Mouse (Mus musculus): ENCODE measurements around the gene Atpaf2.
A peak's percentile ranks its signal among the peaks of the same experiment; 100 is the strongest.

Atpaf2 gene

DNA sequence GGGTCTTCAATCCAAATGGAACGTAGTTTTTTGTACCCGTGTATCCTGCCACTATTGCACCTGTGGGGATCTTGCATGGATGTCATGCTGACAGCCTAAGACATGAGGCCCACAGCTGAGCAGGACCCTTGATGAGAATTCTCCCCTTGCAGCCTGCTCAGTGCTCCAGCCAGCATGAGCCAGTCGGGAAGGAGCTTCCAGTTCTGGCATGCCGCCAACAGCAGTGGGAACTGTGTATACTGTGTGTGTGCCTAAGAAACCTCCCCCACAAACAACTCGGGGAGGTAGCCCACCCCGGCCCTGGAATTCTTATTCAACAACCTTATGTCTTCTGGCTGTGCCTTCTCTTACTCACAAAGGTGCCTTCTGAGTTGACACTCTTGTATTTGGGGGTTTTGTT lies 21.7 kb downstream of the Atpaf2 start:
- DNase-seq, result no peak

DNA sequence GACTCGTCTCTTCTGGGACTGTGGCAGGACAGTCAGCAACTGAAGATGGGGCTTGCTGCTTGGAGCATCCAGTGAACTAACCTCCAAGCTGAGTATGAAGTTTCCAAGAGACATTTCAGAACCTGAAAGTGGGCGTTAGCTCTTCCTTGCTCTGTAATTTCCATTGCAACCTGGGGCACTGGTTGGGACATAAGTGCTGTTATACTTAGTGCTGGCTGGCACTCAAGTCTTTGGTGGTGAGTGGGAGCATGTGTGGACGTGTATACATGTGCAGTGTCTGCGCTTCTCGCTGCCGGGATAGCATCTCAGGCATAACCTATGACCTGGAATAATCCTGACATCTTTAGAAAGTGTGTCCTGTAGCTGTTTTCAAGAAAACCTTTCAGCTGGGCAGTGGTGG lies 26.9 kb downstream of the Atpaf2 start:
- no peak for DNase-seq

DNA sequence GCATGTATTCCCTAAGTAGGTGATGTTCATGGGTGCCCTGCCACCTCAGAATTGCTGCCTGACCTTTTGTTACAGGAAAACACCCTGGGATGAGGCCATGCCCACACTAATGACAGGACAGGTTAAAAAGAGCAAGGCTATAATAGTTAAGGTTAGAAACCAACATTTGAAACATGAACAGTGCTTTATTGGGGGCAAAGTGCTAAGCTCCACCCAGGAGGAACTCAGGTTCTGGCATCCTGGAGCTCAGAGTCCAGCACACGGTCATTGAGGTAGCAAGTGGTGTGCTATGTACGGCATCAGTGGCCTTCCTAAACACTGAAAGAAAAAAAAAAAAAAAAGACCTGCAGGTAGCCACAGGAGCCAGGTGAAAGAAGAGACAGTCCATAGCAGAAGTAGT lies 30.3 kb downstream of the Atpaf2 start:
- no peak for DNase-seq

DNA sequence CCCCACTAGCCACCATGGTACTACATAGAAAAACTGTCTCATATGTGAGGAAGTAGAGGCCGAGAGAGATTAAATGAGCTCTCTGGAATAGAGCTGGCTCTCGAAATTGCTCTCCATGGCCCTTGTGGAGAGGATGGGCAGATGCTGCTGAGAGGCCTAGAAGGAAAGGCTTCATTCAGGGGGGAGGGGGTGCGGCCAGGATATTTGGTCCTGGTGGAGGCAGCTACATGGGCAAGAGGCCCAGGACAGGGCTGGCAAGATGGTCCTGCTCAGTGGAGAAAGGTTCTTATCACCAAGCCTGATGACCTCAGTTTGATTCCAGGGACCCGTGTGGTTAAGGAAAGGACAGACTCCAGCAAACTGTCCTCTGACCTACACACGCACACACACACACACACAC lies 32.3 kb downstream of the Atpaf2 start:
- no peak for DNase-seq

DNA sequence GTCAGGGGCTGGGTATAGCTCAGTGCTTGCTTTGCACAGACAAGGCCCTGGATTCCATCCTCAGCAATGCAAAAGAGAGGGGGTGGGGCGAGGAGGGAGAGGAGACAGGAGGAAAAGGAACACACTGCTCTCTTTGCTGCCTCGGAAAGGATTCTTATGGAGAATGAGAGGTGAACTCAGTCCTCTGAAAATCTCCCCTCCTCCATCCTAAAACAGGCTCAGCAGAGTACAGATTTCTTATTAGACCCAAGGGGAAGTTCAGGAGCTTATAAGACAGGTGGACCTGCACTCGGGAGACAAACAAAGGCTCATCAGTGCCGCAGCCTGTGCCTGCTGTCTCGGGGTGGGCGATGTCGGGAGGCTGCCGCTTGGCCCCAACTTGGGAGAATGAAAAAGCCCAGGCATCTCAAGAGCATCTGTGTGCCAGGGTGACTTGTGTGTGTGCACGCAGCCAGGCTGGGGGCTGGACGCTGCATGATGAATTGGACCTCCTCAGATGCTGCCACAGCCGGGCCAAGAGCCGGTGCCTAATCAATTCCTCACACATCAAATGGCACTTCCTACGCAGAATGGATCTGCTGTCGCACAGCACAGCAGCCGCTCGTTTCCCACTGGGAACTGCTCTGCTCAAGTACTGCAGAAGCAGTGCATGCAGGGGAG lies 33.4 kb downstream of the Atpaf2 start:
- DNase-seq, result peak; percentile 74

DNA sequence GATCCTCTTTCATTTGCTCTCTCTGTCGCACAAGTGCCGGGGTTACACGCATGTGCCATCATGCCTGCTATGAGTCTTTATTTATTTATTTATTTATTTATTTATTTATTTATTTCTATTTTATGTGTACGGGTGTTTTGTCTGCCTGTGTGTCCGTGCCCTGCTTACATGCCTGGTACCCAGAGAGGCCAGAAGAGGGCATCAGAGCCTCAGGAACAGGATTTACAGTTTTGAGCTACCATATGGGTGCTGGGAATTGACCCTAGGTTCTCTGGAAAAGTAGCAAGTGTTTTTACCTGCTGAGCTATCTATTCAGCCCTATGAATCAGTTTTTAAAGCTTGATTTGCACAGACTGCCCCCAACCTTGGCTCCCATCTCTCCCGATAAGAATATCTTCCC lies 34.7 kb downstream of the Atpaf2 start:
- no peak for DNase-seq

DNA sequence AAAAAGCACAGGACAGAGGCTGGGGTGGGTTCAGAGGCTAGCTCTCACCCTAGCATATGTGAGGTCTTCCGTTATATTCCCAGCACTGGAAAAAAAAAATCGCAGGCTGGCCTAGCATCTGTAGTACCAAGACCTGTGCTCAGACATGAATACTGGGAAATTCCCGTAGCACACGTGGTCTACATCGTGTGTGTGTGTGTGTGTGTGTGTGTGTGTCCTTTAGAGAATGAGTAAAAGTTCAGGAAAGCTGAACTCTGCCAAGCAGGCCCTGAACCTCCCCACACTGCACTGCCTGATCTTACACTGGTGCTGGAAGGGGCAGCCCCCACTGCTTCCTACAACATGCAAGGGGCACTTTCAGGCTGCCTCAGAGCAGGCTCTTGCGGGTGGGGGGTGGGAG lies 43.8 kb downstream of the Atpaf2 start:
- no peak for DNase-seq

DNA sequence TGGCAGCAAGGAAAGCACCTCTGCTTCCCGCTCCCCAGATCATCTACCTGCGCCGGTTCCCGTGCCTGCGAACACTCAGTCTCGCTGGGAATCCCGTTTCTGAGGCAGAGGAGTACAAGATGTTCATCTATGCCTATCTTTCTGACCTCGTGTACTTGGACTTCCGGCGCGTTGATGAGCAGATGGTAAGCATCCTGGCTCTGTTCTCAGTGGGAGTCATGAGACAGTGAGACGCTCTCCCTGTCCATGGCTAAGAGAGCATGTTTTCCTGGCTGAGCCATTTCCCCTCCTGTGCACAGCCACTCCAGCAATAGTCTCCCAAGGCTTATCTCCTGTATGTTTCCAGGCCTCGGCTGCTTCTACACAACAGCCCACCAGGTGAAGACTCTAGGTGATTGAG lies 47.8 kb downstream of the Atpaf2 start:
- DNase-seq, result no peak

DNA sequence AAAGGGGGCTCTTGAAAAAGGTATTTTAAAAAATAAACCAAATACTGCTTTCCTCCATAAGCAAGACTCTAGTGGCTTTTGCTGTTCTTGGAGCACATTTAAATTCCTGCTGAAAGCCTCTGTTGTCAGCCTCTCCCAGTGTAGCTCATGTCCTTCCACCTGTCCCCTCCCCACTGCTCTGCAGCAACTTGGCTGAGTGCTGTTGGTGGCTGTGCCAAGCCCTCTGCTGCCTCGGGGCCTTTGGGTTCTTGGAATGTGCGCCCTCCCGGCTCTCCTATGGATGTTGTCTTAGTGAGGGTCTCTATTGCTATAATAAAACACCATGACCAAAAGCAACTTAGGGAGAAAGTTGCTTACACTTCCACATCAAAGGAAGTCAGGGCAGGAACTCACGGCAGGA lies 48.8 kb downstream of the Atpaf2 start:
- DNase-seq, result no peak

DNA sequence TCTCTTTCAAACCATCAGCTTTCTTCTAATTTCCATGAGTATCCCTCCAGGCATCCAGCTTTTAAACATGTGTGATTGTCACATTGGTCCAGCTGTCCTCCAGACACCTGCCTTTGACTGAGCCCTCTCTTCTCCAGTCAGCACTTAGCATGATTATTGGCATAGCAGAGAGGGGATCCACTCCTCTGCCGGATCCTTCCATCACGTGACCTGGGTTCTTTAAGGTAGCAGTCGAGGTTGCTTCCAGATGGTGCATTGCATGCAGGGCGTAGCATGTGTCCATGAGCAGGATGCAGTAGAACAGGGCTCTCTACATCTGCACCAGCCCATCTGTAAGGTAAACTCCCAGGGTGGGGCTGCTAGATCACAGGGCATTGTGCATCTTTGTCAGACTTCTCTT lies 49.3 kb downstream of the Atpaf2 start:
- DNase-seq, result no peak

DNA sequence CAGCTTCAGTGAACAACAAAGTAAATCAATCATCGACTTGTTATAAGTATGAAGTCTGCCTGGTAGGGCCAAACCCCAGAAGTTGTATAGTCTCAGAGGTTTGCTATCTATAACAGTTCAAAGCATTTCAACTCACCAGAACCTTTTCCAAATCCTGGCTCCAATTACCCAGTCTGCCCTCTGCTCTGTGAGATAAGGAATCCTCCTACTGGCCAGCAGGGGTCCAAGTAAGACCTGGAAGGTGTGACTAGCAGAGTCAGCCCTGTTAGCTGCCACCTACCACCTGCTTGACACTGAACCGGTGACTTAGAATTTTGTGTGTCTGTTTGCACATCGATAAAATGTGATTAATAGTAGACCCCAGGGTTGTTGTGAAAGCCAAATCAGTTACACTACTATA lies 51.0 kb downstream of the Atpaf2 start:
- no peak for DNase-seq

DNA sequence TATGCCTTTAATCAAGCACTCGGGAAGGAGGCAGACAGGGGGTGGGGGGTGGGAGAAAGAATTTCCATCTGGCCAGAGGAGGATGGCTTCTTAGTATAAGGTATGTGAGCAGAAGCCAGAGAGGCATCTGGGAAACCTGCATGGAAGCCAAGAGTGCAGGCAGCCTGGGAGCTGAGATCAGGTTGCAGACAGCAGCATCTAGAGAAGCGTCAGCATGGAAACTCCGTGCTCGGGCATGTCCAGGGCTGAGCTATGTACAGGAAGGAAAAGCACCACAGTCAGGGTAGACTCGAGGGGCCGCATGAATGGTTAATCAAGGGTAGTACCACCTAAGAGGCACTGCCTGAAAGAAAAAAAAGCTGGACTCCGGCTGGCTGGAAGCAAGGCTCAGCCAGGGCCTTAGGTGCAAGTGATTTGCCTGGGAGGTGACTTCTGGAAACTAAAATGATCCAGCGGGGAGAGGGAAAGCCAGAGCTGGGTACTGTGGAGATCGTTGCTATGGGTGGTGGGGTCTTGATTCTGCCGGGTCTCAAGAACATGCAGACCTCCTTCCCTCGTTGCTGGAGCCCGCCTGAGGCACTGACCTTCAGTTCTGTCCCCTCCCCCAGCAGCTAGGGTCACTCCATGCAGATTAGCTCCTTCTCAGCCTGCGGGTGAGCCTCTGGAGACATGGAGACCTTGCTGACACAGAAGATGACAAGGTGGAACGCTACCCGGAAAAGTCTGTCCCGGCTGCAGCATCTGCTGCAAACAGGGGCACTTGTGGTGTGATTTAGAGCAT lies 51.8 kb downstream of the Atpaf2 start:
- no peak for DNase-seq

DNA sequence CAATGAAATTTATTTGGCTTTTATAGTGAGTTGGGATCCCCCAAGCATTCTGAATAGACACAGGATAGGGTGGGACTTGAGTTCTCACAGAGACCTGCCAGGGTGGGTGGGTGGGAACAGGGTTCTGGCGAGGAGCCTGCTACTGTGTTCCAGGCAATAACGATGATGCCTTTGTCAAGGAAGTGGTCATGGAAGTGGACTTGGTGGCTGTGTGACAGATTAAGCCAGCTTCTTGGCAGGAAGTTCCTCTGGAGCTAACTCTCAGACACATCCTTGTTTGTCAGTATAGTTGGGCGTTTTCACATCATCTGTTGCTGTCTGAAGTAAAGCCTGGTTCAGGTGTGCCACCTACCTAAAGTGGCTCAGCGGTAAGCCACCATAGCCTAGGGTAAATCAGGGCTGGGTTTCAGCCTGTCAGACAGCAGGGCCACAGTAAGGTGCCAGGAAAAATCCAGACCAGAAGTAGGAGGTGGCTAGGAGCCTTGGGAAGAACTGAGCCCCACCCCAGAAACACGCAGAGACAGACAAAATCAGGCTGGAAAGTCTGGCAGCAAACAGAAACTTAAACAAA lies 57.5 kb downstream of the Atpaf2 start:
- DNase-seq, result no peak

DNA sequence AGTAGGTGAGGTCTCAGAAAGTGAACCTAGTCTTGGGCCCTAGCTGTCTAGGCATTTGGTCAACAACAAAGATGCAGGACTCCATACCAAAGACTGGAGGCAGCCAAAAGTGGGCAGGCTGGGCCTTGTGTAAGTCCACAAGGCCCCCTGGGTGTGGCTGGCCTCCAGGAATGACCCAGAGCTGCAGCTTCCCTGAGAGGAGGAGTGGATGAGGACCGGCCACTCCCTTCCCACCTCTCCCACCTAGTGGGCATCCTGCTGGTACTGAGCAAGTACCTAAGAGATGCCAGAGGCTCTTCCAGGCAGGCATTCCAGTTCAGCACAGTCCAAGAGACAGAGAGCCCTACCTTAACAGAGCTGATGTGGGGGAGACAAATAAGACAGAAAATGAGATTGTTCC lies 58.3 kb downstream of the Atpaf2 start:
- no peak for DNase-seq

DNA sequence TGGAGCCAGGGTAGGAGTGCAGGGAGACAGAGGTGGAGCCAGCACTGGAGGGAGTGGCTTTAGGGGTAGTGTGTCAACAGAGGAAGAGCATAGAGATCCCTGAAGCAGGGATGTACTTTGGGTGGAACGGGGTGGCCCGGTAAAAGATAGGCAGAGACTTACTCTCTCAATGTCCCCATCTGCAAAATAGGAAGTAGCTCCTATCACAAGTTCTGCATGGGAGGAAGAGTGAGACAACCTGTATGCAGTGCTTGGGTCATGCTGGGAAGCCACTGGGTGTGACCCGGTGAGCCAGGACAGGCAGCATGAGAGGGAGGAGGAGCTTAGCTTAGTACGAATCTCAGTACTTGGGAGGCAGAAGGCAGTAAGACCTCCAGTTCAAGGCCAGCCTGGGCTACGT lies 59.1 kb downstream of the Atpaf2 start:
- no peak for DNase-seq

DNA sequence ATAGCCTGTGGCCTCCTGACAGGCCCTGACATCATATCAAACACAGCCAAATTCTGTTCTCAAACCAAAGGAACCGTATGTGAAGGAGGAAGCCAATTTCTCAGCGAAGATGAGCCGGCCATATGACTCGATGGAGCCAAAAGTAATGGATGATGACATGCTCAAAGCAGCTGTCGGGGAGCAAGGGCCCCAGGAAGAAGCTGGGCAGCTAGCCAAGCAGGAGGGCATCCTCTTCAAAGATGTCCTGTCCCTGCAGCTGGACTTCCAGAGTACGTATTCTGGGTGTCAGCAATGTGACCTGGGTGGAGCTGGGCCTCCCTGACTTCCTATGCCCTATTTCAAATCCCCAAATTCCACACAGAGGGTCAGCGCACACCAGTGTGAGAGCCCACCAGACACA lies 59.7 kb downstream of the Atpaf2 start:
- no peak for DNase-seq

DNA sequence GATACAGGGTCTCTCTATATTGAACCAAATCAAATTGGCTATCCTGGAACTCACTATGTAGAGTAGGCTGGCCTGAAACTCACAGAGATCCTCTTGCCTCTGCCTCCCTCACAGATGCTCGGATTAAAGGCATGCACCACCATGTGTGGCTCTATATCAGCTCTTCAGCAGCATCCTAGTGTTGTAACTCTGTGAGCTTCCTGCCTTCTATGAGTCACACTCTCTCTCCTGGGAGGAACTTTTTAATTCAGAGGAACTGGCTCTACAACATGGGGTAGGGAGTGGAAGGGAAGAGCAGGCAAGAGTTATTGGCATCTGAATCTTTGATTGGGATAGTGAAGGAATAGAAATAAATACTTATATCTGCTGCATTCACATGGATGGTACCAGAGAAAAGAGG lies 61.1 kb downstream of the Atpaf2 start:
- no peak for DNase-seq

DNA sequence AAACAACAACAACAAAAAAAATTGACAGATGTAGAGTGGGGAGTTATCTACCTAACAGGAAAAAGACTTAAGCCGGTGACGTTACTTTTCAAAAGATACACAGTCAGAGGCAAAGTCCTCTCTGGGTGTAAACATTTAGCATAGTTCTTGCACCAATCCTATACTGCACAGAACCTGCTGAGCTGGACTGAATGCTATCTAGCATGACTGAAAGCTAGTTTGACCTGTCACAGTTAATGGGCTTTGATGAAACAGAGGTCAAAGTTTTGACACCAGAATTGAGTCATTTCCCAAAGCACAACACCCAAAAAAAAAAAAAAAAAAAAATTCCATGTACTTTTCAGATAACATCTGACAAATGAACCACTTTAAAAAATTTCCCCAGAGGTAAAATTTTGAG lies 62.3 kb downstream of the Atpaf2 start:
- no peak for DNase-seq

DNA sequence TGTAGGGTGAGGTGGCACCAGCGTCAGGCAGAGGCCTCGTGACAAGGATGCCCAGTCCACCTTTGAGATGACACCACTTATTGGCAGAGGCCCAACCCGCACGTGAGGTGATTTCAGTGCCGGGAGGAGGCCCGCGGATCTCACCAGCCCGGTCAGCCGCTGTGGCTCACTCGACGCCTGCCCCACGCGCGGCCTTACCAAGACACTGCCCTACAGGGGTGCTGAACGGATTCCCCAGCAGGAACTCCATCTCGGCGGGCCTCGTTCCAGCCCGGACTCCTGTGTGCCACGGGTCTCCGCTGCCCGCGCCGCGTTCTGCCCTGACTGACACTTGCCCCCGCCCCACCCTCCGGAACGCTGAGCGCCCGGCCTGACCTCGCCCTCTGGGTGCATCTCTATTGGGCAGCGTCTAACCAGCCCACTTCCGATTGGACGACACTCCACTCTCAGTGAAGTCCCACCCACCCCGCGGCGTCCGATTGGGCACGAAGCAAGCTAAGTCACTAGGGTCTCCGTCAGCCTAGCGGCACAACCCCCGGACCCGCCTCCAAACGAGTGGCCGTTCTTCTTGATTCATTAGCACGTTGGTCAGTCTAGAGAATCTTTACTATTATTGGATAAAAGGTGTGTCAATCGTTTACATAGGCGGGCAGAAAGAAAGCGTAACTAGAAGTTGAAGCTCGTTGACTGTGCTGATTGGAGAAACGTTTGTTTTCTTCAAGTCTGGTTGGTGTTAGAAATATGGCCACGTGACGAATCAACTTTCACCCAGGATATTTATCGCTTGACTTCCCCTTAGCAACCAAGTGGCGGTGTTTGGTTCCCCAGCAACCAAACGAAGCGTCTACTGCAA lies 65.5 kb downstream of the Atpaf2 start, which contains the start of the genes Tom1l2 and Drc3:
Gene Tom1l2, minus strand, starts transcription at position 347 of the 853 bp plus-strand sequence.
Gene Drc3, plus strand, starts transcription at position 771 of the 853 bp plus-strand sequence.
- peak; percentile 99 for DNase-seq

DNA sequence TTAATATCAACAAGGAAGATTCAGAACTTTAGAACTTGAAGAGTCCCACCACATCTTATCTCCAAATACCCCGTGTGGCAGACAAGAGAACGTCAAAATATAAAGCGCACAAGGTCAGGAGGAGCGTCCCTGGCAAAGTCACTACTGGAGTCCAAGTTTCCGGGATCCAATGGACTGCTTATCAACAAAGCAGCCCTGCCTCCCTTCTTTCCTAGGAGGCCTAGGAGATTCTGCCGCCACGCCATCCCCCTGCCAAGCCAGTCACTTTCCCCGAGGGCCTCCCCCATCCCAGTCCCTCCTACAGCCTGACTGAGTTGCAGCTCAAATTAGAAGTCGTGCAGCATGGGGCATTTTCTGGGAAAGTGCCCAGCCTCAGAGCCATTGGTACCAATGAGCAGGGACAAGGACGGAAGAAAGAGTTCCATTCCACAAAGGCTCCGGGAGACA lies 66.3 kb downstream of the Atpaf2 start:
- DNase-seq, result peak; percentile 62

DNA sequence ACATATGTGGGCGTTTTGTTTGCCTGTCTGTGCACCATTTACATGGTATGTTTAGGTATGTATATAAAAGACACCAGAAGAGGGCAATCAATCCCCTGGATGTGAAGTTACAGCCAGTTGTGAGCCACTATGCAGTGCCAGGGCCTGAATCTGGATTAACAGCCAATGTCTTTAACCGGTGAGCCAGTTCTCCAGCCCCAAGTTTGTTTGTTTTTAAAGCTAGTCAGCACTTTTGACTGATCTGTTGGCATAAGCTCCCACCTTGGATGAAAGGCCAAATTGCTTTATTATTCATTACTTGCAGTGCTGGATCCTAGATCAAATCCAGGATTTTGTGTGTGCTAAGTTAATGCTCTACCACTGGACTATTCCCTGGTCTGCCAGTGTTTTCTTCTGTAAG lies 66.9 kb downstream of the Atpaf2 start:
- DNase-seq, result no peak

Data from right cerebral cortex, postnatal 25 days (tissue).